Mouse (Mus musculus) small intestine, adult 2 months (tissue): ENCODE data around the gene Rasal1.

Experiments
- CTCF ChIP-seq: fragments of 200-500 bp; IDR thresholded peaks from 2 replicates; pipeline ENCODE4 v1.5.1; 2012; ENCODE audit warnings: low read depth, mild to moderate bottlenecking, control low read depth, inconsistent platforms, low read length, moderate library complexity, mixed read lengths; ENCODE audit not compliant: insufficient replicate concordance, insufficient read length; ENCODE audit errors: extremely low read depth
- POLR2A ChIP-seq: fragments of 200-500 bp; IDR thresholded peaks from 2 replicates; pipeline ENCODE4 v1.6.1; 2012; ENCODE audit warnings: low read depth, mild to moderate bottlenecking, control low read depth, inconsistent platforms, low read length, moderate library complexity

DNA sequence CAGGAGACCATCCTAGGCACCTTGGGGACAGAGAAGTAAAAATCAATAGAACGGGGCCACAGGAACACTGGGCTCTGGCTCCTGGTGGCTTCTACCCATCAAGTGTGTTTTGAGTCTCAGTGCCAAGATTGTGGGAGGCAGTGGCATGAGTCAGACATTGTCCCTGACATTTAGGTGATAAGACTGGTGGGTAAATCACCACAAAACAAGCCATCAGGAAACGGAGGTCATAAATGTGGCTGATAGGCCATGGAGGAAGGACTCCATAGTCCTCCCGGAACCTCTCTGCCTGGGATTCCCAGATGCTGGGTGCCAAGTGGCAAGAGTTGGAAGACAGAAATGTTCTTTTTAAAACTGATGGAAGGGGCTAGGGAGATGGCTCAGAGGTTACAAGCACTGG, 4.4 kb upstream of the Rasal1 start:
- TF ChIP-seq CTCF: no peak
- no peak for TF ChIP-seq POLR2A
